Mouse (Mus musculus) right cerebral cortex, postnatal 25 days (tissue): Measurements from ENCODE around the gene Gm20388.

Source experiments
- DNase-seq: peaks from one replicate; pipeline ENCODE4 v3.0.0; 2022

Gene Gm20388

GRCm38 (mm10) chr8:121857747-121858146 is 1947.1 kb downstream of the Gm20388 start:
- no peak for DNase-seq

DNA sequence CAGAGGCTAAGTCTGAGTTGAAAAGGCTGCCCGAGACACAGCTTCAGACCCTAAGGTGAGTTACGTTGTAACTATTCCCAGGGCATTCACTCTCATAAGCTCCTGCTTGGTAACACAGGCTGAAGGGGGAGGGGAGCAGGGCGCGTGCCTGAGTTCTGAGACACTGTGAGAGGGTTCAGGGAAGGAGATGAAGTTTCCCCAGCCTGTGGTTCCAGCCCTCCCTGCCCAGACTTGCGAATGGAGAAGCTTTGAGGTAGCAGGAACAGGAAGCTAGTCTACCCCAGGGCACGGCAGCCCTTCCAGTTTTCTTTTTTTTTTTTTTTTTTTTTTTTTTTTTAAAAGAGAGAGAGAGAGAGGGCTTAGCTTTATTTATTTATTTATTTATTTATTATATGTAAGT is 1950.6 kb downstream of the Gm20388 start:
- no peak for DNase-seq

- DNase-seq = no peak
Measured at GRCm38 (mm10) chr8:121861806-121862548, 1951.3 kb downstream of the Gm20388 start.

GRCm38 (mm10) chr8:121865356-121865755 is 1954.7 kb downstream of the Gm20388 start:
- no peak for DNase-seq

DNA sequence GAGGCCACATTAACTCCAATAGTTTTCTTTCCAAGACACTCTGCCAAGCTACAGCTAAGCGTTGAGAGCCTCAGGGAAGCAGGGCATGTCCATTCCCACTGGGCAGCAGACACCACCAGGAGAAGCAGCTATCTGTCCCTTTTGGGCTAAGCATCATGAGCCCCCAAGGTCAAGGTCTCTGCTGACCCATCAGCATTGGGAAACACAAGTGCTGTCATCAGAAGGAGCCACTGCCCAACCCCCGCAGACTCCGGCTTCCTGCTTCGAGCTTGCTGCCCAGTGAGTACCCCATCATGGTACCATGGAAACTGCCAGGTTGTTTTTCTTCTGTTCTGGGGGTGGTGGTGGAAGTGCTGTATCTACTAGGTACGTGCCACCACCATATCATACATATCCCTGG is 1957.6 kb downstream of the Gm20388 start:
- DNase-seq = no peak

GRCm38 (mm10) chr8:121868896-121869295 is 1958.3 kb downstream of the Gm20388 start:
- no peak for DNase-seq

- no peak for DNase-seq
Measured at GRCm38 (mm10) chr8:121870190-121870589, 1959.5 kb downstream of the Gm20388 start.

DNA sequence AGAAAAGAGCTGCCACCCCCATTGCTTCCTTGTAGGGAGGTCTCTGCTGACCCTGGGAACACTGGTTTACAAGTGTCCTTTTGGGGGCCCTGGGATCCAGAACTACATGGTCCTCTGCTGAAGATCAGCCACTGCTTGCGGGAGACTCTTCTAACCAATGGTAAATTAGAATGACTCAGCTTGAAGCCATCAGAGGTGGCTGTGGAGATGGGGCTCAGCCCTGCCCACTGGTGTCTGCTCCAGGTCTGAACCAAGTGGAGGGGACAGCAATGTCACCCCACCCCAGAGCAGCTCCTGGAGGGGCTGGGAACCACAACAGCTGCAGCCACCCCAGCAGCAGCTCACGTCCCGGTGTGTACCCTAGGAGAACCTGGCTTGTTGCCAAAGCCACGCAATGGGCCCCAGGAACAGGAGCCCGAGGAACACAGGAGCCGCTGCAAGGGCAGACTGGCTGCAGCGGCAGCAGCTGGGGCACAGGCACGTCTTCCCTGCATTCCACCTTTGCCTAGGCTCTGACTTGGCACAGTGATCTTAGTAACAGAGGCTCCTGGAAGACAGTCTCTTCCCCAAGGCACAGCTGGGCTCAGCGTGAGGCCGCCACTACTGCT is 1961.3 kb downstream of the Gm20388 start:
- no peak for DNase-seq

- DNase-seq = no peak
Measured at GRCm38 (mm10) chr8:121874031-121874430, 1963.4 kb downstream of the Gm20388 start.

GRCm38 (mm10) chr8:121875045-121875444 is 1964.4 kb downstream of the Gm20388 start:
- DNase-seq = no peak

- no peak for DNase-seq
Measured at GRCm38 (mm10) chr8:121875517-121875916, 1964.9 kb downstream of the Gm20388 start.

DNA sequence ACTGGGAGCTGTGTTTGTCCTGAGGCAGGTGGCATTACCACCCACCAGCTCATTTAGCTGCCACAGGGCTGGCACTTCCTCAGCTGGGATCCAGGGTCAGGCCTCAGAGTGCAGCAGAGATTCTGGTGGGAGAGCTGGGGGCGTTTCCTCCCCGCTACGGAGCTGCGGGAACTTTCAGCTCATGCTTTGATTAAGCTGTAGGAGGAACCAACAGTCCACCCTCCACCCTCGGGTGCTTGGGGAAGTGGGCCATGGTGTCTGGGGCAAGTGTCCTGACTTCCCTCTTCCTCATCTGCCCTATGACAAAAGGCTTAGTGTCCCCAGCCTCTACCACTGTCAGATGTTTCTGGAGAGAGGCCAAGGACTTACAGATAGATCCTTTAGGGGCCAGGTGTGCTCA is 1966.6 kb downstream of the Gm20388 start:
- no peak for DNase-seq

DNA sequence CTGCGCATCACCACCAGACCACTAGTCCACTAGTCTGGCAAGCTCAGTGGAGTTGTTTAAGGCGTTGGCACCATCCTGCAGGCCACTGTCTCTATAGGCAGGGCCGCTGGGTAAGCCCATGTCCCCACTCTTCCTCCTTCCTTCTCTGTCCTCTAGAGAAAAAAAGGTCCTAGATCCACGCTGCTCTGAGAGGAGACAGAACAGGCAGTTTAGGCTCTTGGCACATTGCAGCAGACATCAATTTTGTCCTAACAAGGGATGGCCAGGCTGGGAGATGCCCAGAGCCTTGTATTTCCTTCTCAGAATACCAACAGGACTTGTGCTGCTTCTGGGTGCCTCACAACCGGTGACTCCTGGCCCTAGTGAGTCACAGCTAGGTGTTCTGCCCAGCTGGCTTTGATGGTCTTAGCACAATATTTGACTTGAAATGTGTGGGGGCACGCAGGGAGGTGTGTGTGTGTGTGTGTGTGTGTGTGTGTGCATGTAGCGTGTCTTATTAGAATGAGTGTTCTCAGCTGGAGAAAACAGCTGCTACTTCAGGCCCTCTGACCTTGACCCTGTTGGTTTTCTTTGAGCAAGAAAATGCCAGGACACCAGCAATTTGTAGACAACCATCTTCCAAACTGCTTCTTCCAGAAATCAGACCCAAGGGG is 1967.3 kb downstream of the Gm20388 start:
- no peak for DNase-seq

DNA sequence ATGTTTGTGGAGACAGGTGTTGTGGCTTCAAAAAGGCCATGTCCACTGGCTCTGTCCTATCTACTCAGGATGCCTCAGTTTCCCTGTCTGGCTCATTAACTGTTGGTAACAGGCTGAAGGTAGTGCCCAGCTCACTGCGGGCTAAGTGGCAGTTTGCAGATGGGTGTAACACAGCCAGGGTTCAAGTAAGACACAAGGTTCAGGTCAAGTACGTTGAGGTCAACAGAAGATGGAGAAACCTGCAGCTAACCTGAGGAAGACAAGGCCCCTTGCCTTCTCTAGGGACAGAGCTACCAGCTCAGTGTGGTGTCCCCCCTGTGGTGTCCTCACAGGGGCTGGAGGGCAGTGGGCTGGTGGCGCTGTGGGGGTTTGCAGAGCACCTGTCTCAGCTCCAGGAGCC is 1969.1 kb downstream of the Gm20388 start:
- DNase-seq = no peak

- no peak for DNase-seq
Measured at GRCm38 (mm10) chr8:121880818-121881217, 1970.2 kb downstream of the Gm20388 start.

GRCm38 (mm10) chr8:121881921-121882320 is 1971.3 kb downstream of the Gm20388 start:
- no peak for DNase-seq

GRCm38 (mm10) chr8:121884181-121884580 is 1973.5 kb downstream of the Gm20388 start:
- DNase-seq = no peak

- no peak for DNase-seq
Measured at GRCm38 (mm10) chr8:121885001-121885400, 1974.4 kb downstream of the Gm20388 start.

DNA sequence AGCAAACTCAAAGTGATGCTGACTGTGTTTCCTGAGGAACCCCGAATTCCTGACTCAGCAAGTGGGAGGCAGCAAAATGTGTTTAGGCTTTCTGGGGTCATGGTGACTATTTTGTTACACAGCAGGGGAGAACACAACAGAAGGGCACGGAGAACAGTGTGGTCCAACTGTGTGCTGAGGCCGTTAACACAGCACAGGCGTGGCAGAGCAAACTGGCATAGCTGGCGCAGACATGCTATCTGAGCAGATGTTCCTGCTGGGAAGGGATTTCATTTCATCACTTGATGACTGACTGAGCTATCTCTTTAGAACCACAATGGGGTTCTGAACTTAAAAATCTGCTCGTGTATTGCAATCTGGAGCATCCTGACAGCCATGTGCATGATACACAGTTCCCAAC is 1974.8 kb downstream of the Gm20388 start:
- DNase-seq = no peak

- no peak for DNase-seq
Measured at GRCm38 (mm10) chr8:121887547-121887946, 1976.9 kb downstream of the Gm20388 start.

GRCm38 (mm10) chr8:121889317-121889716 is 1978.7 kb downstream of the Gm20388 start:
- DNase-seq = no peak

- DNase-seq = no peak
Measured at GRCm38 (mm10) chr8:121889810-121890785, 1979.5 kb downstream of the Gm20388 start.

- DNase-seq = no peak
Measured at GRCm38 (mm10) chr8:121892875-121893274, 1982.2 kb downstream of the Gm20388 start.
